Mouse (Mus musculus): ENCODE measurements around the gene Rundc3a.

The Rundc3a gene

DNA sequence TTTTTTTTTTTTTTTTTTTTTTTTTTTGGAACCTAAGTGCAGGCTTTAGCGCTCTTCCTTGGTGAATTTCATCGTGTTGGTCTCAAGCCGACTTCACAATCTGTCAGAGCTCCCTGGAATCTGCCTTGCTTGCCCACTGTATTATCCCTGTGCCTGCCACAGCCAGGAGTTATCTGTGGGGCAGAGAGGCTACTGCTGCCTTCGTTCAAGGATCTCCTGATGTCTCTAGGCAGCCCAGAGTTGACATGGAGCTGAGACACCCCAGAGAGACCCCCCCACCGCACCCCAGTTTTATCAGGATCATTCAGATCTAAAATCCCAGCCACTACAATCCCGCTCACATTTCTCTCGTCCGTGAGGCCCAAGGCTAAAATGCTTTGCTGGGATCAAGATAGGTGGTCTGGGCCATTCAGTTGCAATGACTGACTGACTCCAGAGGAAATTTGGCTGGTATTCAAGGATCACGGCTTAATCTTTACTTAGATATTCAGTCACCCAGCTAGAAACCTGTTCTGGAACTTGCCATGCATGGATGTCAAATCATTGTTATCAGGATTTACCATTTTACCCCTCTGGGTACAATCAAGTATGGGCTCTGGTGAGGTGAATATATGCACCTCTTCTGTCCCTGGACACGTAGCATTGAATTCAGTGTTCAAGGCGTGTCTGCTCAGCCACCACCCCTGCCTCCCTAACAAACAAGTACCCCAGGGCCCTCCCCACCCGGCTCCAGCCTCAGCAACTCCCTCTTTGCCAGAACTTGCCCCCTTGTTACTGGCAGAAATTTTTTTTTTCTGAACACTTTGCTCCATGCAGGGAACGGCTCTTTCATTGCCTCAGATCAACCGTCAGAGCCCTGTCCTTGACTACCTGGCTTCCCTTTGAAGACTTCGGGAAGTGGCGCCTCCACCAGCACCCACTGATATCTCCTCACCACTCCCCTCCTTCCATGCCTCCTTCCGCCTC, 56.1 kb downstream of the Rundc3a start:
- no peak for DNase-seq (ENCODE audit: low spot score)
